Mouse (Mus musculus) erythroblast, embryonic 14.5 days (primary cell): ENCODE measurements around the gene Fam104a.

Experiments used
- GATA1 ChIP-seq: IDR thresholded peaks from 2 replicates; pipeline ENCODE4 v1.6.1; 2012; ENCODE audit warnings: low read length, inconsistent platforms, mixed read lengths
- TAL1 ChIP-seq: IDR thresholded peaks from 3 replicates; pipeline ENCODE4 v1.6.1; 2012; ENCODE audit warnings: low read length, inconsistent platforms, mixed read lengths

- TF ChIP-seq GATA1: no peak
- TF ChIP-seq TAL1: no peak
These were observed 48.1 kb upstream of the Fam104a start for GRCm38 (mm10) chr11:113731945-113732612.
